In the genomic region with DNA sequence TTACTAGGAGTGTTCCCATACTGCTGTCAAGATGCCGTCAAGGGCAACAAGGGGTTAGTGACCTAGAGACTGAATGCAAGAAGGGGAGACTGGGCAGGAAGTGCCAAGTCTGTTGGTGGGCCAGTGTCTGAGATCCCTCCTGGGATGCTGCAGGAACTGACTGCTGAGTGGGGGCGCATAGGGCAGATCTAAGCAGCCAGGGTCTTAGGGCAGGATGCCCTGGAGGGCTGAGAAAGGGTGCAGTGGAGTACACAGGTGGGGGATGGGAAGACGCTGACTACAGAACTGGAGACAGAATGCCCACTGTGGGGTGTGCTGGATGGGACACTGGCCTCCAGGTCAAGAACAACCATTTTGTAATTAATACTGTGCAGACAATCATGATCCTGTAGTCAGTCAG, we compare ENCODE assay signal across 23 mouse cellular contexts. TPM values are rescaled to one million over a fixed set of nuclear protein-coding genes. Genes with fewer than 3 reads are reported as not detected.
DNase-seq lines count a peak whose midpoint lies in the region; ATAC-seq and TF ChIP-seq lines count a peak whose summit lies in the region.
"Had no signal": no experiment of that assay in that cellular context is flagged by ENCODE, and none has a peak within 500 bp of the region (broad histone marks: within the 10 kb centered on the region; RNA-seq: fewer than 3 reads in every experiment).

No protein-coding gene starts in this region.

- WGBS in hindbrain, postnatal 0 days = 84% methylated on average over 3 of the region's 3 CpGs
- WGBS in hindbrain, embryonic 13.5 days = 91% methylated on average over 3 of the region's 3 CpGs
- 71% methylated on average over 3 of the region's 3 CpGs for WGBS in liver, embryonic 13.5 days (ENCODE audit: insufficient replicate concordance)
- 73% methylated on average over 3 of the region's 3 CpGs for WGBS in liver, embryonic 11.5 days
- WGBS in embryonic facial prominence, embryonic 15.5 days = 62% methylated on average over 3 of the region's 3 CpGs
- 80% methylated on average over 3 of the region's 3 CpGs for WGBS in hindbrain, embryonic 10.5 days

- no peak overlapping the region for H3K27ac ChIP-seq in hindbrain, postnatal 0 days
- no peak overlapping the region for H3K27ac ChIP-seq in hindbrain, embryonic 13.5 days
- no peak overlapping the region for H3K27ac ChIP-seq in liver, embryonic 13.5 days
- H3K27ac ChIP-seq in liver, embryonic 11.5 days (ENCODE audit: low read depth, low read length) = no peak overlapping the region
- H3K27ac ChIP-seq in embryonic facial prominence, embryonic 15.5 days (replicated peaks) = 0 out of 2 replicates have a peak overlapping the region, but pooled peaks have one; percentile 12
- H3K27ac ChIP-seq in hindbrain, embryonic 10.5 days = no peak overlapping the region
- H3K27ac ChIP-seq: midbrain, embryonic 15.5 days; neural tube, embryonic 13.5 days had no signal

- H3K4me3 ChIP-seq in hindbrain, postnatal 0 days (ENCODE audit: low read length) = no peak overlapping the region
- no peak overlapping the region for H3K4me3 ChIP-seq in hindbrain, embryonic 13.5 days
- H3K4me3 ChIP-seq in liver, embryonic 13.5 days (replicated peaks) = no peak overlapping the region
- H3K4me3 ChIP-seq in liver, embryonic 11.5 days (ENCODE audit: low read depth, low read length) = no peak overlapping the region
- H3K4me3 ChIP-seq in embryonic facial prominence, embryonic 15.5 days (replicated peaks) = no peak overlapping the region
- H3K4me3 ChIP-seq in hindbrain, embryonic 10.5 days = no peak overlapping the region
- H3K4me3 ChIP-seq: midbrain, embryonic 15.5 days; myocyte; neural tube, embryonic 13.5 days had no signal

- H3K27me3 ChIP-seq in hindbrain, postnatal 0 days (ENCODE audit: insufficient read depth, low read length) = no peaks in the 10 kb centered on the region
- no peaks in the 10 kb centered on the region for H3K27me3 ChIP-seq in hindbrain, embryonic 13.5 days
- no peaks in the 10 kb centered on the region for H3K27me3 ChIP-seq in liver, embryonic 13.5 days
- H3K27me3 ChIP-seq in liver, embryonic 11.5 days (replicated peaks; ENCODE audit: control insufficient read depth, insufficient read depth, low read length) = no peaks in the 10 kb centered on the region
- H3K27me3 ChIP-seq in embryonic facial prominence, embryonic 15.5 days = no peaks in the 10 kb centered on the region
- H3K27me3 ChIP-seq in hindbrain, embryonic 10.5 days (ENCODE audit: insufficient read depth, poor library complexity, severe bottlenecking) = no peaks in the 10 kb centered on the region
- H3K27me3 ChIP-seq: CH12.LX; midbrain, embryonic 15.5 days; neural tube, embryonic 13.5 days had no signal

- no peaks in the 10 kb centered on the region for H3K9me3 ChIP-seq in hindbrain, postnatal 0 days (ENCODE audit: low read length)
- no peaks in the 10 kb centered on the region for H3K9me3 ChIP-seq in hindbrain, embryonic 13.5 days
- H3K9me3 ChIP-seq in liver, embryonic 13.5 days (replicated peaks) = no peaks in the 10 kb centered on the region
- H3K9me3 ChIP-seq in liver, embryonic 11.5 days (ENCODE audit: control insufficient read depth, low read length) = no peaks in the 10 kb centered on the region
- no peaks in the 10 kb centered on the region for H3K9me3 ChIP-seq in embryonic facial prominence, embryonic 15.5 days (replicated peaks)
- no peaks in the 10 kb centered on the region for H3K9me3 ChIP-seq in hindbrain, embryonic 10.5 days
- H3K9me3 ChIP-seq: midbrain, embryonic 15.5 days; neural tube, embryonic 13.5 days had no signal

- peaks cover 43% of the 10 kb centered on the region for H3K36me3 ChIP-seq in hindbrain, postnatal 0 days (ENCODE audit: insufficient read depth, low read length)
- peaks cover 64% of the 10 kb centered on the region for H3K36me3 ChIP-seq in hindbrain, embryonic 13.5 days
- H3K36me3 ChIP-seq in liver, embryonic 13.5 days = peaks cover 51% of the 10 kb centered on the region
- peaks cover 31% of the 10 kb centered on the region for H3K36me3 ChIP-seq in liver, embryonic 11.5 days (ENCODE audit: control insufficient read depth, insufficient read depth, low read length)
- peaks cover 49% of the 10 kb centered on the region for H3K36me3 ChIP-seq in embryonic facial prominence, embryonic 15.5 days
- H3K36me3 ChIP-seq in hindbrain, embryonic 10.5 days = peaks cover 55% of the 10 kb centered on the region

- peak; percentile 21; the same call in 1 of the 2 replicates for ATAC-seq in hindbrain, postnatal 0 days
- no peak for ATAC-seq in hindbrain, embryonic 13.5 days (ENCODE audit: low FRiP score)
- ATAC-seq in liver, embryonic 13.5 days (ENCODE audit: low read depth) = 0 out of 2 replicates have a peak, but pooled peaks have one; percentile 15
- ATAC-seq in liver, embryonic 11.5 days (replicated peaks; ENCODE audit: low FRiP score) = no peak; the same call in 1 of the 2 replicates
- 0 out of 2 replicates have a peak, but pooled peaks have one; percentile 19 for ATAC-seq in embryonic facial prominence, embryonic 15.5 days (ENCODE audit: insufficient number of reproducible peaks, low FRiP score, low TSS enrichment, low read depth)
- ATAC-seq: midbrain, embryonic 15.5 days had no signal

- TF ChIP-seq CTCF in hindbrain, postnatal 0 days (IDR thresholded peaks at IDR 0.05; ENCODE audit: low read depth) = no peak

- H3K4me2 ChIP-seq in hindbrain, postnatal 0 days (ENCODE audit: low read depth, low read length) = no peak overlapping the region
- no peak overlapping the region for H3K4me2 ChIP-seq in hindbrain, embryonic 13.5 days
- H3K4me2 ChIP-seq in liver, embryonic 13.5 days = no peak overlapping the region
- H3K4me2 ChIP-seq in liver, embryonic 11.5 days = no peak overlapping the region
- H3K4me2 ChIP-seq in embryonic facial prominence, embryonic 15.5 days (replicated peaks) = no peak overlapping the region
- H3K4me2 ChIP-seq: midbrain, embryonic 15.5 days; neural tube, embryonic 13.5 days had no signal

- no peaks in the 10 kb centered on the region for H3K4me1 ChIP-seq in hindbrain, postnatal 0 days (ENCODE audit: insufficient read depth, low read length)
- no peaks in the 10 kb centered on the region for H3K4me1 ChIP-seq in hindbrain, embryonic 13.5 days (replicated peaks)
- no peaks in the 10 kb centered on the region for H3K4me1 ChIP-seq in liver, embryonic 13.5 days (replicated peaks)
- no peaks in the 10 kb centered on the region; the same call in 1 of the 2 replicates for H3K4me1 ChIP-seq in liver, embryonic 11.5 days (replicated peaks; ENCODE audit: control insufficient read depth, insufficient read depth, low read length)
- H3K4me1 ChIP-seq in embryonic facial prominence, embryonic 15.5 days = no peaks in the 10 kb centered on the region
- no peaks in the 10 kb centered on the region for H3K4me1 ChIP-seq in hindbrain, embryonic 10.5 days (replicated peaks)
- H3K4me1 ChIP-seq: midbrain, embryonic 15.5 days; neural tube, embryonic 13.5 days had no signal

- DNase-seq in hindbrain, postnatal 0 days (ENCODE audit: low spot score) = no peak
- no peak for DNase-seq in liver, embryonic 13.5 days
- no peak for DNase-seq in liver, embryonic 11.5 days (ENCODE audit: low spot score)
- DNase-seq in hindbrain, embryonic 10.5 days (ENCODE audit: low spot score) = no peak
- DNase-seq in embryo, embryonic 10.5 days (ENCODE audit: low spot score) = no peak
- DNase-seq: B cell, adult 2 months; cerebellum, adult 2 months; cerebellum, postnatal 36 days; forebrain, postnatal 0 days; gastrocnemius, postnatal 14 days; heart, adult 18-20 months; kidney, adult 18-20 months; kidney, postnatal 4 days; lung, postnatal 4 days; retina, postnatal 1 day; right cerebral cortex, postnatal 25 days had no signal

- H3K9ac ChIP-seq in hindbrain, postnatal 0 days (replicated peaks; ENCODE audit: low read length) = no peak overlapping the region
- H3K9ac ChIP-seq in hindbrain, embryonic 13.5 days = no peak overlapping the region
- no peak overlapping the region for H3K9ac ChIP-seq in liver, embryonic 13.5 days
- no peak overlapping the region for H3K9ac ChIP-seq in liver, embryonic 11.5 days (ENCODE audit: low read depth, low read length)
- H3K9ac ChIP-seq in embryonic facial prominence, embryonic 15.5 days = no peak overlapping the region
- H3K9ac ChIP-seq: forebrain, postnatal 0 days; midbrain, embryonic 15.5 days; neural tube, embryonic 13.5 days had no signal

RNA-seq across cellular contexts. Expression of a gene that starts 12.7 kb away (rescaled TPM):
- 37.6 and 42.7 TPM in 2 replicates for total RNA-seq in hindbrain, postnatal 0 days (2014; rRNA removed)
- polyA plus RNA-seq in hindbrain, postnatal 0 days (2015; fragmentation: Nextera tagmentation; extraction: Ambion mirVana) = 61.6 and 65.7 TPM in 2 replicates
- polyA plus RNA-seq in hindbrain, embryonic 13.5 days (2015; fragmentation: Nextera tagmentation; extraction: Ambion mirVana) = 82.7 and 87.9 TPM in 2 replicates
- polyA plus RNA-seq in liver, embryonic 13.5 days (2015; fragmentation: Nextera tagmentation; extraction: Ambion mirVana) = 31.8 and 32.1 TPM in 2 replicates
- polyA plus RNA-seq in liver, embryonic 11.5 days (2014; fragmentation: Nextera tagmentation; extraction: Ambion mirVana) = 56.2 and 62.8 TPM in 2 replicates
- polyA plus RNA-seq in embryonic facial prominence, embryonic 15.5 days (2015; fragmentation: Nextera tagmentation; extraction: Ambion mirVana) = 56.9 and 60.8 TPM in 2 replicates
- polyA plus RNA-seq in hindbrain, embryonic 10.5 days (2016; fragmentation: Nextera tagmentation; extraction: Ambion mirVana) = 82.2 and 85.5 TPM in 2 replicates

RNA-seq across cellular contexts. Expression of a gene that starts 14.4 kb away (rescaled TPM):
- total RNA-seq in hindbrain, postnatal 0 days (2014; rRNA removed) = 108 and 118 TPM in 2 replicates
- 123 and 127 TPM in 2 replicates for polyA plus RNA-seq in hindbrain, postnatal 0 days (2015; fragmentation: Nextera tagmentation; extraction: Ambion mirVana)
- polyA plus RNA-seq in hindbrain, embryonic 13.5 days (2015; fragmentation: Nextera tagmentation; extraction: Ambion mirVana) = 195 and 198 TPM in 2 replicates
- 131 and 146 TPM in 2 replicates for polyA plus RNA-seq in liver, embryonic 13.5 days (2015; fragmentation: Nextera tagmentation; extraction: Ambion mirVana)
- polyA plus RNA-seq in liver, embryonic 11.5 days (2014; fragmentation: Nextera tagmentation; extraction: Ambion mirVana) = 226 and 253 TPM in 2 replicates
- polyA plus RNA-seq in embryonic facial prominence, embryonic 15.5 days (2015; fragmentation: Nextera tagmentation; extraction: Ambion mirVana) = 187 and 188 TPM in 2 replicates
- 239 and 277 TPM in 2 replicates for polyA plus RNA-seq in hindbrain, embryonic 10.5 days (2016; fragmentation: Nextera tagmentation; extraction: Ambion mirVana)

RNA-seq across cellular contexts. Expression of a gene that starts 46.3 kb away (rescaled TPM):
- total RNA-seq in hindbrain, postnatal 0 days (2014; rRNA removed) = 389 and 393 TPM in 2 replicates
- polyA plus RNA-seq in hindbrain, postnatal 0 days (2015; fragmentation: Nextera tagmentation; extraction: Ambion mirVana) = 413 and 448 TPM in 2 replicates
- 216 TPM in 2 replicates for polyA plus RNA-seq in hindbrain, embryonic 13.5 days (2015; fragmentation: Nextera tagmentation; extraction: Ambion mirVana)
- polyA plus RNA-seq in liver, embryonic 13.5 days (2015; fragmentation: Nextera tagmentation; extraction: Ambion mirVana) = 137 and 150 TPM in 2 replicates
- 489 and 511 TPM in 2 replicates for polyA plus RNA-seq in liver, embryonic 11.5 days (2014; fragmentation: Nextera tagmentation; extraction: Ambion mirVana)
- polyA plus RNA-seq in embryonic facial prominence, embryonic 15.5 days (2015; fragmentation: Nextera tagmentation; extraction: Ambion mirVana) = 277 and 278 TPM in 2 replicates
- polyA plus RNA-seq in hindbrain, embryonic 10.5 days (2016; fragmentation: Nextera tagmentation; extraction: Ambion mirVana) = 313 and 393 TPM in 2 replicates

RNA-seq across cellular contexts. Expression of a gene that starts 50.7 kb away (rescaled TPM):
- total RNA-seq in hindbrain, postnatal 0 days (2014; rRNA removed) = 28.8 and 33.9 TPM in 2 replicates
- polyA plus RNA-seq in hindbrain, postnatal 0 days (2015; fragmentation: Nextera tagmentation; extraction: Ambion mirVana) = 2.8 and 3.2 TPM in 2 replicates
- polyA plus RNA-seq in hindbrain, embryonic 13.5 days (2015; fragmentation: Nextera tagmentation; extraction: Ambion mirVana) = 3.1 and 4.6 TPM in 2 replicates
- polyA plus RNA-seq in liver, embryonic 13.5 days (2015; fragmentation: Nextera tagmentation; extraction: Ambion mirVana) = 0.34 and 0.58 TPM in 2 replicates
- polyA plus RNA-seq in liver, embryonic 11.5 days (2014; fragmentation: Nextera tagmentation; extraction: Ambion mirVana) = 2.2 and 3.4 TPM in 2 replicates
- polyA plus RNA-seq in embryonic facial prominence, embryonic 15.5 days (2015; fragmentation: Nextera tagmentation; extraction: Ambion mirVana) = 6.8 and 7.4 TPM in 2 replicates
- 4.0 and 4.8 TPM in 2 replicates for polyA plus RNA-seq in hindbrain, embryonic 10.5 days (2016; fragmentation: Nextera tagmentation; extraction: Ambion mirVana)
- total RNA-seq: CH12.LX; megakaryocyte-erythroid progenitor cell, adult 5-6 weeks had no signal

Comparison
In these comparisons a context has a peak if more than half of its experiments do, and no peak if none do; other contexts are left out.
1. ATAC-seq: peak in hindbrain, postnatal 0 days (single experiment), liver, embryonic 13.5 days (single experiment) and embryonic facial prominence, embryonic 15.5 days (single experiment); none in hindbrain, embryonic 13.5 days (single experiment) and liver, embryonic 11.5 days (single experiment).